Mouse (Mus musculus) cerebellum, adult 8-10 months (tissue): ENCODE measurements around the gene Morc2a.

Experiments
- DNase-seq: peaks from one replicate; pipeline ENCODE4 v3.0.0; 2022

The Morc2a gene

DNA sequence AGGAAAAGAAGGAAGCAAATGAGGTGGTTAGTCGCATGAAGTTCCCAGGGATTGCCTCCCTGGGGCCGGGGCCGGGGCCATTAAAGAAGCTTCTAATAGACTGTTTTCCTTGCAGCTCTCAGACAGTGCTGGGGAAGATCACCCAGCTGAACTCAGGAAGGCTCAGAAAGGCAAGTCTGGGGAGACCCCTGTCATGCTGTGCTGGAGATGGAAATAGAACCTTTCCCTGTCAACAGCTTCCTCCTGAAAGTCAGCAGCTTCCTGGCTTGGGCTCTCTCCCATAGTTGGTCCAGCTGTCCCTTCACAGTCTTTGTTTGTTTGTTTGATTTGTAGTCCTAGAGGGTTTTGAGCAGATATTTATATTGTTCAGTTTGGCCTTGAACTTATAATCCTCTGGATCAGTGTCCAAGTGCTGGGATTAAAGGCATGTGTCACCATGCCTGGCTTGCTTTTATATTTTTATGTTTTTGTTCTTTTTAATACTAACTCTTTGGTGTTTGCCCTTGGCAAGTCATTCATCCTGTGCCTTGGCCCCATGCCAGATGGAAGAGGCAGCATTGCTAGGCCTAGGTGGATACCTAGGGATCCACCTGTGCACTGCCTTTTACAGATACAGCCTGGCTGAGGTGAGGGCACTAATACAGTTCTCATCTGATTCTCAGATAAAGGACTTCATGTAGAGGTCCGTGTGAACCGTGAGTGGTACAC, 35.9 kb downstream of the Morc2a start:
- DNase-seq: peak; percentile 33

DNA sequence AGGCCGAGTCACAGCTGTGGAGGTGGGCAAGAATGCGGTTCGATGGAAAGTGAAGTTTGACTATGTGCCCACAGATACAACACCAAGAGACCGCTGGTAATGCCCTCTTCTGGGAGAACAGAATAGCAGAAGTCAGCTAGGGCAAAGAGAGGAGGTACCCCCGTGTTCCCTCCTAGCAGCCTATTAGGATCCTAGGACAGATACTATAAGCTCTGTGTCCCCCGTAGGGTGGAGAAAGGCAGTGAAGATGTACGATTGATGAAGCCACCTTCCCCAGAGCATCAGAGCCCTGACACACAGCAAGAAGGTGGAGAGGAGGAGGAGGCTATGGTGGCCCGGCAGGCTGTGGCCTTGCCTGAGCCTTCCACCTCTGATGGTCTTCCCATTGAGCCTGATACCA, 36.4 kb downstream of the Morc2a start:
- DNase-seq: no peak

DNA sequence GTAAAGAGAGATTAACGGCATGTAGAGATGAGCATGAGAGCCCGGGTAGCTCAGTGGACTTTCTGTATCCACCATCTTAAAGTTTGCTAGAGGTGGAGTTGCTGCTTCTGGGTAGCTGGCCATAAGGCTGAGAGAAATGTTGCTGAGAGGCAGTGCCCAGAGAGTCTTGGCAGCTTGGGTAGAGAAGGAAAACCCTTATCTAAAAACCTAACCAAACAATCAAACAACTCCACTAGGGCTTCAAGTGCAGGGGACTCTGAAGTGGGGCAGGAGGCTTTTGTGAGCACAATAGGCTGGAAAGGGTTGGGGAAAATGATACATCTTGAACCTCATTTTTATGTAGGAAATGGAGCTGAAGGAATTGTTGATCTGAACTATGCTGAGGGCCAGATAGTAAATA, 37.3 kb downstream of the Morc2a start:
- no peak for DNase-seq

DNA sequence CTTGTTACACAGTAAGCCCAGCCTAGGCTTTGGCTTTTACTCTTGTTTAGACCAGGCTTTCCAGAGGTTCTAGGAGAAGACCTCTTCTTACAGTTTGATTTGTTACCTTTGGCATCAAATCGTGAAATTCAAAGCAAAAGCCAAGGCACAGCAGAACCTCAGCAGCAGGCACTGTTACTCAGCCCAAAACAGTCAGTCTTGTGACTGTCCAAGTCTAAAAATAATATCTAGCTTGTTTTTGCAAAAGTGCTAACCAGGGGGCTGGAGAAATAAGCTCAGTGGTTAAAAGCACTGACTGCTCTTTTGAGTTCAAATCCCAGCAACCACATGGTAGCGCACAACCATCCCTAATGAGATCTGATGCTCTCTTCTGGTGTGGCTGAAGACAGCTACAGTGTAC, 37.9 kb downstream of the Morc2a start:
- DNase-seq: no peak

DNA sequence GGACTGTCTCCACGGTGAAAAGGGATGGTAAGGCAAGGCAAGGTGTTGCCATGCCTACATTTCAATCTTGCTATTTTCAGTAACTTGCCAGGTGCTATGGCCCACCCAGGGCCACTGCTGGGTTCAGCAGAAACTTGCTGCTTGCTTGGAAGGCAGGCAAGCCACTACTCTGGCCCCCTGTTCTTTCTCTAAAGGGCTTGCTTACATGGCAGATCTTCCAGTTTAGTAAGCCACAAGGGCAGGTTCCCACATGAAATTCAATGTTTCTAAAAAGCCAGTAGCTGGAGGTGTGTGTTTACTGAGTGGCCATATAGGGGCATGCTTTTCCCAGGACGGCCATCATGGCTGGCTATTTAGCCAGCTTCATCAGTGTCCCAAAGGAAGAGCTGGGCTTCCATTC, 42.8 kb downstream of the Morc2a start:
- no peak for DNase-seq

DNA sequence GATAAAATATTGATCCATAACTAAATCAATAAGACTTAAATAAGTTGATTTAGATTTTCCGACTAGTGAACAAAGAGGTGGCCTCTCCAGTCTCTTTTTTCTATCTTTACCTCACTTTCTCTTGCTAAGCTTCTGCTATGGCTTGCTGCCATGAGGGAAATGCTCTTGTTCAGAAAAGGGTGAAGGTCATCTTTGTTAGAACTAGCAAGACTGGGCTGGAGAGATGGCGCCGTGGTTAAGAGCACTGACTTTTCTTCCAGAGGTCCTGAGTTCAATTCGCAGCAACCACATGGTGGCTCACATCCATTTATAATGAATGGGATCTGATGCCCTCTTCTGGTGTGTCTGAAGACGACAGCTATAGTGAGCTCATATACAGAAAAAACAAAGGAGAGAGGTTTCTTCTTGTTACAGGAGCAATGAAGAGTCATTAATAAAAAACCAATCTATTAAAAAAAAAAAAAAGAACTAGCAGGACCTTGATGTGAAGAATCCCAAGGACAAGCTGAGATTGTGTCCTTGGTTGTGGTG, 47.2 kb downstream of the Morc2a start:
- DNase-seq: no peak

DNA sequence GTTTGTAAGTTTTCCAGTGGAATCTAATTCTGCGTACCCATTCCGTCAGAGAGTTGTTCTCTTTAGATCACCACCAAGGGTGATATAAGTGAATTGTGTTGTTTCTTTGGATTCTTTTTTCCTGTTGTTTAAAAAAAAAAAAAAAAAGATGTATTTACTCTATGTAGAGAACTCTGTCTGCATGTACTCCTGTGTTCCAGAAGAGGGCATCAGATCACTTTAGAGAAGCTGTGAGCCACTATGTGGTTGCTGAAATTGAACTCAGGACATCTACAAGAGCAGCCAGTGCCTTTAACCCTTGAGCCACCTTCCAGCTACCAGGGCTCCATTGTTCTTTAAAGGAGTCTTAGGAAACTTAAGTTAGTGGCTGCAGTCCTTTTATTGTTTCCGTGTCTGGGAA, 48.5 kb downstream of the Morc2a start:
- DNase-seq: no peak

DNA sequence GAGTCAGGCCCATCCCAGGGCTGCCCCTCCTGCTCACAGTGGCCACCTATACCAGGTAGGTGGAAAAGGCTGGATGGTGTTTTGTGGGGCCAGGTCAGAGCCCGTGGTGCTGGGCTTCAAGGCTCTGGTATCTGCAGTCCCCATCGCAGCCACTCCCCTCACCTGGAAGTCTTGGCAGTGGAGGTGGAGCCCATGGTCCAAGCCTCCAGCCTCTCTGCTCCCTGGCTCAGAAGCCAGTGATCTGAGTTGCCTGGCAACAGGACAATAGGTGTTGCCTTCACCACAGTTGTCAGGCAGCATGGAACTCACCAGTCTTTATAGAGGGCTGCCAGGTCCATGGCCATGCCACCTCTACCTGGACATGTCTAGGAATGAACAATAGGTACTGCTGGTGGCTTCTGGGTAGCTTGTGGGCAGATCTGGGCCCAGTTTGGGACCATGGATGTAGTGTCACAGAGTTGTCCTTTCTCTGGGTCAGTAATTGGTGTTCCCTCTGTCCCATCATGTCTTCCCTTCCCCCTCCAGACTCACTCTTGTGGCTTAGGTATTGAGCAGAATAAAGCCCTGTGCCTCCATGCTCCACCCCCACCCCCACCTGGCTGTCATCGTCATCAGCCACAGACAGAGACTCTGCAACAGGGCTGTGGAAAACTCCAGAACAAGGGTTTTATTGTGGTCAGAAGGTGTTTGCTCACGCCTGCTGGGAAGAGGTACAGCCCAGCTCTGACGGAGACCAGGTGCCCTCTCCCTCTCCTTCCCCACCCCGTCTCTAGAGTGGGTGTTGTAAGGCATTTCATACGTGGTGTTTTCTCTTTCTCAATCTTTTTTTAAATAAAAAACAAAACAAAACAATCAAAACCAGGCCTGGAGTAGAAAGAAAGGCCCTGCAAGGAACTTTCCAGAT, 54.4 kb downstream of the Morc2a start:
- no peak for DNase-seq

DNA sequence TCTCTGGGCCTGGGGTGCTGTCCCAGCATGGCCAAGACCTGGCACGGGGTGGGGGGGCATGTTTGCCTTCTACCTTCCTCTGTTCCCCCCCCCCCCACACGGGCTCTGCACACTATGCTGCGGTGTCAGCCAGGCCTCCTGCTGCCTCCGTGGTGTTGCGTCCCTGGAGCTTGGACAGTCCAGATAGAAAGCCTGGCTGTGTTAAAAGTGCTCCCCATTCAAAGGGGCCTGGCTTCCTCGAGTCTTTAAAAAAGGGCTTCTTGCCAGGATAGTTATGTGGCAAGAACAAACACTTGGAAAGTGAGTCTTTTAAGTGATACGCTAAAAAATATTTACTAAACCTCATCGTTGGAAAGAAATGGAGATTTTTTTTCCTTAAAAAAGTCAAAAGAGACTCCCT, 55.4 kb downstream of the Morc2a start:
- no peak for DNase-seq

DNA sequence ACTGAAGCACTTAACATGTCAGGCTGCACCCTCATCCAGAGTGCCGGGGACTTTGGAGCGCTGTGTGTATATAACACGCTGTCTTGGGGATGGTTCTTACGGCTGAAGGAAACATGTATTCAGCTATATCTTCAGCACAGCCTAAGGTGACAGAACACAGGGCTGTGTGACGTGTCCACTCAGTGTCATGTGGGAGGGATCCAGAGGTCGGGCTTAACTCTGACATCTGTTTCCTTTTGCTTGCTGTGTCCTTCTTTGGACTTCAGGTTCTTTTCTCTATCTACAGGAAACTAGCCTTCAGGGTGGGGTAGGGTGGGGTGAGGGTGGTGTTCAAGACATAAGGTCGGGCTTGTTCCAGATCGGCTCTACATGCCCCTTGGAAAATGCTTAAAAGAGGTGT, 58.1 kb downstream of the Morc2a start:
- no peak for DNase-seq

DNA sequence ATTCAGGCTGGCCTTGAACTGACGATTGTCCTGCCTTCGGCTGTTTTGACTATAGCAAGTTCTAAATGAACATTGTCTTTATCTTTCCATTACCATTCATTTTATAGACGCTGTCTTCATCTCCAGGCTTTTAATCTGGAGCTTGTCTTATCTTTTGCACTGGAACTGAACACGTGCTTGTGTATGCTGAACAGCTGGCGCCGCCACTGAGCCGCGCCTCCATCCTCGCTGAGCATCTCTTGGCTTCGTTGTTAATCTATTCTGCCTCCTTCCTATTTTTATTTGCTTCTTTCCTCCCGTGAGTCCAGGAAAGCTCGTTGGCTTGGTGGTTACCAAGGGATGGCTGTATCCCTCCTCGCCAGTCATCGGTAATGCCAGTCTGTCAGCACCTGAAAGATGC, 61.2 kb downstream of the Morc2a start:
- DNase-seq: no peak

DNA sequence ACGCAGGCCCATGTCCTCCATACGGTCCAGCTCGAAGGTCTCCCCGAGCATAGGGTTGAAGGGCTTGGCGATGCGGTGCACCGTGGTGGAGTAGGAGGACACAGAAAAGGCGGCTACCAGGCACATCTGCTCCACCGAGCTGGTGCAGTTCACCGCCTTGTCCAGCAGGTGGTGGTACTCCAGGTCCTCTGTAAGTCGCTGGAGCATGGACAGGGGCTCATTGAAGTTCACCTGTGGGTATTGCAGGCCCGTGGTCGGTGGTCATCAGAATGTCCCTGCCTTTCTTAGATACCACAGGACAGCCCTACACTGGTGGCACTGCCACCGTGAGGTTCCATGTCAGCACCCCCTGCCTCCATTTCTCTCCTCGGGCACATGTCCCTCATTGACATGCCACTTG, 65.5 kb downstream of the Morc2a start:
- peak; percentile 76 for DNase-seq

DNA sequence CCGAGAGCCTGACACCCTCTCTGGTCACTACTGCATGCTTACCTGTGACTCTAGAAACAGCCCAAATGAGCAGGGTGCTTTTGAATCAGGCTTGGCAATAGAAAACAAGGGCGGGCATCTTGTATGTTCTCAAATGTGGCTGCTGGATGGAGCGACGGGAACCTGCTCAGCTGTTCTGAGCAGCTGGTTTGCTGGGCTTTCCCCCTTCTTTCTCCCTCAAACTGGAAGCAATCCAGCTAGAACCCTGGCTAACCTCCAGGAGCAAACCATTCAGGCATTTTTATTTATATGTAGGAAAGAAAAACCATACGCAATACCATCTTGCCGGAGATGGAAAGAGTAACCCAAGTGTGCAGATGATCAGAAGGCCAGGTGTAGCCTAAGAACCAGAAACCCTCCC, 67.7 kb downstream of the Morc2a start:
- no peak for DNase-seq

DNA sequence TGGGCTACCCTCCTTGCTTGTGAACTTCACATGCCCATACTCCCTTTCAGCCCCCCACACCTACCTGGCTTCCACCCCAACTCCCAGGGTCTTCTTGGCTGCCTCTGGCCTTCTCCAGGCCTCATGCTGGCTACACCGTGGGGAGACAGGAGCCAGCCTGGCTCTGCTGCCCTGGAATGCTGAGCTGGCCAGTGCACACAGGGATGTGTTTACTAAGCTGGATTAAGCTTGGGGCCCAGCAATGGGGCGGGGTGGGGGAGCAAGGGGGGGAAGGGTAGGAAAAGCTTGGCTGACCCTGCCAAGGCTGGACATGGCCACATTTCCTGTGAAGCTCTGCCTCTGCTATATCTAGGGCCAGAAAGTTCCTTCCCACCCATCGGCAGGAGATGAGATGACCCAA, 73.0 kb downstream of the Morc2a start:
- no peak for DNase-seq

DNA sequence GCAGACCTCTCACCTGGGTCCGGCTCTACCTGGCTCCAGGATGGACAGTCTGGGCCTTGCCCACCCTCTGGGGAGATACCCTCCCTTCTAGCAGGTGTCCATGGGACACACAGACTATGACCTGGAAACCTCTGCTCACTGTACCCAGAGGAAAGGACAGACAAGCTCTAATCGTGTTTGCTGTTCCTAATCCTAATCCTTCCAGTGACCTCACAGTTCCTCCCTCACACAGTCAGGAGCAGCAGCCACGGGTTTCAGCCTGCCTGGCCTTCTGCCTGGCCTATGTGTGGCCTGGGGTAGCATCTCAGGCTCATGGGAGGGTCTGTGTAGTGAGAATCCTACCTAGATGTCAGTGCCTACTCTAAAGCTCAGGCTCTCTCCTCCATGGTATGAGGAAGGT, 73.9 kb downstream of the Morc2a start:
- DNase-seq: no peak

DNA sequence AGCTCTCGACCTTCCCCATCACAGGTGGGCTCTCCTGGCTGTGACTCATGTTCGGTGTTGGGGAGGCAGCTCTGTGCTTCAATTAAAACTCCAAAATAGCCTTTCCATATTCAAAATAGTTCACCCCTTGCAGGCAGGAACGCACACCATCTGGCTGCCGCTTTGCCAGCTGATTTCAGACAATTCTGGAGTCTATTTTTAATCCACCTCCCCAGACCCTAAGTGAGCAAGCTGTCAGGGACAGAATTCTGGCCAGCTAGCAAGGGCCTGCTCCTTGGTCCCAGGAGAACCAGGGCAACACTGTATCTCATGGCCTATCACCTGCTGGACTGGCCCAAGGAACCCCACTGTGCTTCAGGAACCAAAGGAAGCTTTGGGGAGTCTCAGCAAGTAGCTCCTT, 74.9 kb downstream of the Morc2a start:
- DNase-seq: peak; percentile 72

DNA sequence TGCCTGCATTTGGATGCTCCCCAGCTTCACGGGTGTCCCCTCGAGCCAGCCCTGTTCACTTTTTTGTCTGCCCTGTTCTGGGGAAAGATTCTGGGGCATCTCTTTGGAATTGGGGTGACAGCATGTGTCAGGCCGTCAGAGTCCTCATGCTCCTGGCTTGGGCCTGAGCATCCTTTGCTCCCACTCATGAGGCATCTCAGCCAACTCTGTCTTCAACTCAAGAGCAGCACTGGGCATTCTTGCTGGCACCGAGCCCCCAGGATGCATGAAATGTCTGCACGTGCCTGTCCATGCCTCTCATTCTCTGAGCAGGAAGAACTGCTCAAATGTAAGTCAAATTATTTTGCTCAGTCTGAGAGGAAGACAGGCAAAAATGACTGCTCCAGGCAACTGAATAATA, 75.7 kb downstream of the Morc2a start:
- DNase-seq: no peak

DNA sequence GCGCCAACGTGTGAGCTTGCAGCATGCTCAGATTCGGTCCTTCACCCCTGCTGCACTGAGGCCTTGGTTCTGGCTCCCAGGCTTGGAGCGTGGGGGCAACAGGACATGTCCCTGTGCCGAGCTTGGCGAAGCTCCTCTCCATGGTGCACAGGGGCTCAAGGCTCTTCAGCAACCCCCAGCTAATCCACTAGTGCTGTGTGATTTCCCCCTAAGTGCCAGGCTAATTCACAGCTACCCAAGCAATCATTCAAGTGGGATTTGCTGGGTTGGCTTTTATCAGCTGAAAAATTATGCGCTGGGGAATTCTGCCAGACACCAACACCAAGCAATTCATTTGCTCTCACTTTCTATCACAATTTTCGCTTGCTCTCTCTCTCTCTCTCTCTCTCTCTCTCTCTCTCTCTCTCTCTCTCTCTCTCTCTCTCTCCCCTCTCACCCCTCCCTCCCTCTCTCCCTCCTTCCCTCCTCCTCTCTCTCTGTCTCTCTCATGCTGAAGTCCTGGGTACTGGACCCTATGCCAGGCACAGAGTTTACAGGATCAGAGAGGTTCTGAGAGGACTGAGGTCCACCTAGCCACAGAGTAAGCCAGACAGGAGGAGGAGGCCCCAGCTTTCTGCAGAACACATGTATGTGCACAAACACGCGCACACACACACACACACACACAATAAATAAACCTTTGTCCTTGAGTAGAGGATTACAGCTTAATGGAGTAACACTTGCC, 76.5 kb downstream of the Morc2a start:
- no peak for DNase-seq

DNA sequence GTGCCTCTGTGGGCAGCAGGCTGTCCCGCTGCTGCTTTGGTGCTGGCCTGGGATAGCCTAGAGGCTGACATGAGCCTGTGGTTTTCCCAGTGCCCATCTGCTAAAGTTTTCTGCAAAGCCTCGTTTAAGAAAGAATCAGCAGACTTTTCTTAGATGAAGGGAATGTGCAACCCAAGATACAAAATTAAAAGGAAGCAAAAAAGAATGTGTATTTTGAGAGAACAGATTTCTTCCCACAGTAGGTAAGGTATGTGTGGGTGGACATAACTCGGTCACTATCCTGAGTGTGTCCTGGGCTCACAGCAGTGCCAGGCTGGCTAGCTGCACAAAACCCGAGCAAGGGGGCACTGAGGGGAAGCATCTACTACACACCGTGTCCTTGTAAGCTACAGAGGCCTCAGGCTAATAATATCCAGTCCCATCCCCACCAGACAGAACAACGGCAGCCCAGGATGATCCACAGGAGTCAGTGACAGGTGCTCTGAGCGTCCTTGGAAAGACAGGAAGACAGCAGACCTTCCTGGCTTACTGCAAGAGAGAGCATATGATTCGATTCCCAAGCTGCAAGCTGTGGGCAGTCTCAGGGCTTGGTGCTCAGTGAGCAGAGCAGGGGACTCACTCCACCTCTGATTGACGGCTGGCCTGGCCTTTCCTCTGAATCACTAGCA, 78.6 kb downstream of the Morc2a start:
- DNase-seq: peak; percentile 47

DNA sequence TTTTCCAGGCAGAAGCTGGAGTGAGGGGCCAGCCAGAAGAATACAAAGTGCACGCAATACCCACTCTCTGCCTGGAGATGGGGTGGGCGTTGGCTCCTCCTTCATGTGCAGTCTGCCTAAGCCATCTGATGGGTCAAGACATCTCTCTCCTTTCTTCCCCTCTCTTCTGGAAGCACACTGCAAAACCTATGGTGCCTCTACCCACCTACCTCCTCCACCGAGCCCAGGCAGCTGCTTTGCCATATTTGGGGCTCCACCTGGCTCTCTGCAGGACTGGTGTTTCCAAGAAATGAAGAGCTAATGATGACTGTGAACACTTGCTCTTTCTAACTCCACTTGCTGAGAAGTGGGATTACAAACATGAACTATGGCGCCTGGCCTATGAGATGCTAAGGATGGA, 82.5 kb downstream of the Morc2a start:
- DNase-seq: no peak

DNA sequence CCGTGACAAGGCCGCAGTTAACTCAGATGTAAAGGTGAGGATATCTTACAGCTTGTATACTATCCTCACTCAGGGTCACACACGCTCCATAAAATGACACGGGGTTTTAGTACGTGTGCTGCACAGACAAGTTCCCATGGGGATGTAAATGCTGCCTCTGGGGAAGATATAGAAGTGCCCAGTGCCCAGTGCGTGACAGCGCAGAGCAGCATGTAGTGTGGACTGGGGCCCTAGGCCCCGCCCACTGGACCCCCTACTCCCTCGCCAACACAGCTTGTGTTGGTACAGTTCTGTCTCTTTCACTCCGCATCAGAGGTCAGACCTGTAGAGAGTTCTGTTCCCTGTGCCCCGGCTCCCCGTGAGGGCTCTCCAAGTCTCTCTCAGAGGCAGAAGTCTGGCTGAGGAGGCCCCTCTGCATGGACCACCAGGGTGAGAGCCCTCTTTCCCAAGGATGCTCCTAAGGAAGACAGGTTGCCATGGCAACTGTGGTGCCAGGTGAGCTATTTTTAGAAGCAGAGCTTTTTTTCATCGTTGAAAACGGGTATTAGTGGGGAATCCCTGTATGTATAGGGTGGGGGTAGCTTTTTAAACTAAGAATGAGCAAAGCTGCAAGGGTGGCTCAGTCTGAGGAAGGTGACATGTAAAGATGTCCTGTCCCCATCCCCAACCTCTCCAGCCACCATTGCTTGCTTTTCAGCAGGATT, 85.1 kb downstream of the Morc2a start:
- no peak for DNase-seq

DNA sequence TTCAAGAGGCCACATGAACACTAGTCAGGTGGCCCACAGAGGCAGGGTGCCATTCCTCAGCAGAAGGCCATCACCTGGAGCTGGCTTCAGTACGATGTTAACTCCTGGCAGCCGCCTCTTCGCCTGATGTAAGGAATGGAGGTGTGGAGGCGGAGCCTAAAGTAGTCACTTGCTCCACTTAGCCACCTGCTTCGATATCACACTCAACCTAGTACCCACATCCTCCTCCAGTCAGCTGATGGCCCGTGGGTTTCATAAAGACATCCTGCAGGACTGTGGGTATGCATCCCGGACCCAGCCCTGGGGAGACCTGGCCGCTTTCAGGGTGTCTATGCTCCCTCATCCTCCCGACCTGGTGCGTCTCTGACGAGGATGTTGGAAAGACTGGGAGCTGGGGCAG, 86.7 kb downstream of the Morc2a start:
- DNase-seq: no peak
